Mouse (Mus musculus) testis, adult 2 months (tissue): ENCODE results near the gene Raver1.

Experiments used
- CTCF ChIP-seq: fragments of 200-500 bp; IDR thresholded peaks from 2 replicates; pipeline ENCODE4 v1.5.1; 2012; ENCODE audit warnings: low read depth, mild to moderate bottlenecking, inconsistent platforms, low read length, moderate library complexity; ENCODE audit not compliant: control insufficient read depth, insufficient read depth, insufficient replicate concordance
- POLR2A ChIP-seq: fragments of 200-500 bp; IDR thresholded peaks from 2 replicates; pipeline ENCODE4 v1.6.1; 2012; ENCODE audit warnings: low read depth, mild to moderate bottlenecking, inconsistent platforms, low read length, moderate library complexity; ENCODE audit not compliant: control insufficient read depth

GRCm38 (mm10) chr9:21062928-21063327, 28.9 kb downstream of the Raver1 start:
- TF ChIP-seq CTCF: no peak
- TF ChIP-seq POLR2A: no peak
